Mouse (Mus musculus): Measurements from ENCODE around the gene D6Wsu163e. TPM values are rescaled to one million over a fixed set of nuclear protein-coding genes. Genes with fewer than 3 reads are reported as not detected.

D6Wsu163e gene
- polyA plus RNA-seq (2015; fragmentation: Nextera tagmentation; extraction: Ambion mirVana), result 12.3 and 13.7 TPM in 2 replicates

DNA sequence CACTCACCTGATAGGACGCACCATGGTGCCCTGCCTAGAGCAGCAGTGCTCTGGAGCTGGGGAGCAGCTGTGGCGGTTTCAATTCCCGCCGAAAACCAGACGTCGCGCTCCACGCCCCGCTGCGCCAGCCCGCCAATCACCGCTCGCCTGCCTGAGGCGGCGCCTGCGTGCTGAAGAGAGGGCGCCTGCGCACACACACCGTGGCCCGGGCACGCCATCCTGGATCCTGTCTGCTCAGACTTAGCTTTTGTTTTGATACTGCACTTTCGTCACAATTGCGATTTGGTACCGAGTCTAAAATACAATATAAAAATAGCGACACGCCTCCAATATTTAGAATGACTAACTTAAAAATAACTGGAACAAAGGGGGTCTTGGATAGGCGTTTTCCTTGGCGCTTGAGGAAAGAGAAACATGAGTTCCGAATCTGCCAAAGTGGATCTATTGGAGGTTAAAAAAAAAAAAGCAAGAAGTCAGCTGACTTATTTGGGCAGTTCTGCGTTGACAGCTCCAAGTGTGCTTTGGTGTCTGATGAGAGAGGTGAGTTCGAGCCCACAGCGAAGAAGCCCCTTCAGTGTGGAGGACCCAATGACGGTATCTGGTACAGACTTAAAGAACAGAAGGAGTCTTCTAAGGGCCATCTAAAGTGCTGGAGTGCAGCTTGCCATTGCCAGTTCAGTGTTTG lies at the start of gene D6Wsu163e, which contains the start of gene Rad51ap1:
Gene D6Wsu163e (plus strand): TSS at position 476 of the 685 bp plus-strand sequence.
Gene Rad51ap1 (minus strand): TSS at position 101 of the 685 bp plus-strand sequence.
- Histone ChIP-seq H3K27me3 (replicated peaks; ENCODE audit: insufficient read depth, low read length) (no peaks in the 10 kb centered on the region), H3K27ac (ENCODE audit: low read length) (peak within 1 kb of the TSS; percentile 27; the same call in 1 of the 2 replicates), H3K9ac (replicated peaks; ENCODE audit: low read depth) (peak within 1 kb of the TSS; percentile 51; the same call in 1 of the 2 replicates), H3K4me3 (ENCODE audit: low read depth, low read length) (peak within 1 kb of the TSS; percentile 47), H3K9me3 (ENCODE audit: low read length) (no peaks in the 10 kb centered on the region), H3K4me2 (replicated peaks; ENCODE audit: low read depth, low read length) (peak within 1 kb of the TSS; percentile 77), H3K36me3 (ENCODE audit: insufficient read depth, low read length) (0 out of 2 replicates have a peak, but pooled peaks cover 4% of the 10 kb centered on the region), H3K4me1 (ENCODE audit: insufficient read depth, low read depth, low read length) (peaks cover 10% of the 10 kb centered on the region)
- WGBS, result under 1% methylated on average over 32 of the region's 33 CpGs
- TF ChIP-seq EP300 (IDR thresholded peaks at IDR 0.05) (0 out of 2 replicates have a peak, but pooled peaks have one; percentile 48), CTCF (IDR thresholded peaks at IDR 0.05) (no peak)
- peak; percentile 98 for DNase-seq (ENCODE audit: low spot score)
- ATAC-seq, result peak; percentile 100

DNA sequence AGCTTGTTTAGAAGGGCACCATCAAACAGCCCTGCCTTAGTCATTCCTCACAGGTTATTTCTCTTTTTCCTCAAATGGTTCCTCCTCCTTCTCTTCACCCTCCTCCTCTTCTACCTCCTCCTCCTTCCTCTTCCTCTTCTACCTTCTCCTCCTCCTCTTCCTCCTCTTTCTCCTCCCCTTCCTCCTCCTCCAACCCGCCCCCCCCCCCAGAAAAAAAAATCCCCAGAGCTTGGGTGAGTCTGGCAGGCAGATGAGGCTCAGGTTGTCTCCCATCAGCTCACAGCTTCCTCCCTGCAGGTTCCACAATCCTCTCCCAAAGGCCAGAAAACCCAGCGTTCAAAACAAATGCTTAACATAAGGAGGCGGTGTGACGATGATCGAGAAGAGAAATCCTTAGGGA lies 32.4 kb upstream of the D6Wsu163e start:
- H3K4me2 ChIP-seq (replicated peaks; ENCODE audit: low read depth, low read length), result no peak overlapping the region
- H3K9ac ChIP-seq (replicated peaks; ENCODE audit: low read depth), result no peak overlapping the region
- no peaks in the 10 kb centered on the region for H3K4me1 ChIP-seq (ENCODE audit: insufficient read depth, low read depth, low read length)
- no peak overlapping the region for H3K27ac ChIP-seq (ENCODE audit: low read length)
- no peaks in the 10 kb centered on the region for H3K9me3 ChIP-seq (ENCODE audit: low read length)
- no peaks in the 10 kb centered on the region for H3K27me3 ChIP-seq (replicated peaks; ENCODE audit: insufficient read depth, low read length)
- DNase-seq (ENCODE audit: low spot score) (no peak), ATAC-seq (no peak)
- WGBS, result 72% methylated on average over 4 of the region's 5 CpGs
- no peak for TF ChIP-seq CTCF (IDR thresholded peaks at IDR 0.05)
- no peak for TF ChIP-seq EP300 (IDR thresholded peaks at IDR 0.05)
- H3K36me3 ChIP-seq (ENCODE audit: insufficient read depth, low read length), result no peaks in the 10 kb centered on the region
- H3K4me3 ChIP-seq (ENCODE audit: low read depth, low read length), result no peak overlapping the region

DNA sequence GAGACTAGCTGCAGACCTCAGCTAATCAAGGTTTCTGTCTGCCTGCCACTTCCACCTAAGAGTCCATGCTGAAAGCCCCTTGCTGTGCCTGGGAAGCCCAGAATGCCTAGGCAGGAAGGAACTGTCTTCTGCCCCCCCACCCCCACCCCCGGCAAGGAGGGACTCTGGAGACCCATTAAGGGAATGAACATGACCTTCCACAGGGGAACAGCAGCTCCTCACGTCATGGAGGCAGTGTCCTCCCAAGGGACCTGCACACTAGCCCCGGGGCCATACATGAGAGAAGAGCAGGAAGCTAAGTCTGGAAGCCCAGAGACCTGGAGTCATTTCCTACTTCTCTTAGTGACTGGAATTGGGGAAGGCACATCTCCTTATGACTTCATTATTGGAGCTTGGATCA lies 31.9 kb upstream of the D6Wsu163e start:
- H3K27ac ChIP-seq (ENCODE audit: low read length), result no peak overlapping the region
- H3K9me3 ChIP-seq (ENCODE audit: low read length), result no peaks in the 10 kb centered on the region
- H3K36me3 ChIP-seq (ENCODE audit: insufficient read depth, low read length), result no peaks in the 10 kb centered on the region
- no peak for ATAC-seq
- H3K27me3 ChIP-seq (replicated peaks; ENCODE audit: insufficient read depth, low read length), result no peaks in the 10 kb centered on the region
- no peak for DNase-seq (ENCODE audit: low spot score)
- no peak overlapping the region for H3K4me3 ChIP-seq (ENCODE audit: low read depth, low read length)
- 56% methylated on average over 3 of the region's 3 CpGs for WGBS
- H3K4me1 ChIP-seq (ENCODE audit: insufficient read depth, low read depth, low read length), result no peaks in the 10 kb centered on the region
- TF ChIP-seq EP300 (IDR thresholded peaks at IDR 0.05) (no peak), CTCF (IDR thresholded peaks at IDR 0.05) (no peak)
- no peak overlapping the region for H3K4me2 ChIP-seq (replicated peaks; ENCODE audit: low read depth, low read length)
- H3K9ac ChIP-seq (replicated peaks; ENCODE audit: low read depth), result no peak overlapping the region

DNA sequence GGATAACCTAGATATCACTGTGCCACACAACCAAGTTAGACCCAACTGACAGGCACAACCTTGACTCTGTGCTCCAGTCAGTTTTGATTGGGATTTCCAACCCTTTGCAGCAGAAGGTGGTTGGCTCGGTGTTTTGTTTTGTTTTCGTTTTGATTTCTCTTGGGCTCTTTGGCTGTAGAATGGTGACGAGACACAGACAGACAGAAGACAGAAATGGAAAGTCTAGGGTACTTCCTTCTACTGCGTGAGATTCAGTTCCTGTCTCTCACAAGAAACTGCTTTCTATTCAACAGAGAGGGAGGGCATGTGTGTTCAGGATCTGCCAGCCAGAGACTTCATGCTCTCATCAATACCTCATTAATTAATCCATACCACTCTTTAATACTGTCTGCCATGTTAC lies 29.0 kb upstream of the D6Wsu163e start:
- ATAC-seq (no peak), DNase-seq (ENCODE audit: low spot score) (no peak)
- Histone ChIP-seq H3K9me3 (ENCODE audit: low read length) (no peaks in the 10 kb centered on the region), H3K4me1 (ENCODE audit: insufficient read depth, low read depth, low read length) (no peaks in the 10 kb centered on the region), H3K4me2 (replicated peaks; ENCODE audit: low read depth, low read length) (no peak overlapping the region), H3K27ac (ENCODE audit: low read length) (no peak overlapping the region), H3K27me3 (replicated peaks; ENCODE audit: insufficient read depth, low read length) (no peaks in the 10 kb centered on the region), H3K36me3 (ENCODE audit: insufficient read depth, low read length) (no peaks in the 10 kb centered on the region), H3K9ac (replicated peaks; ENCODE audit: low read depth) (no peak overlapping the region), H3K4me3 (ENCODE audit: low read depth, low read length) (no peak overlapping the region)
- 64% methylated on average over 4 of the region's 4 CpGs for WGBS
- no peak for TF ChIP-seq EP300 (IDR thresholded peaks at IDR 0.05)
- TF ChIP-seq CTCF (IDR thresholded peaks at IDR 0.05), result no peak

DNA sequence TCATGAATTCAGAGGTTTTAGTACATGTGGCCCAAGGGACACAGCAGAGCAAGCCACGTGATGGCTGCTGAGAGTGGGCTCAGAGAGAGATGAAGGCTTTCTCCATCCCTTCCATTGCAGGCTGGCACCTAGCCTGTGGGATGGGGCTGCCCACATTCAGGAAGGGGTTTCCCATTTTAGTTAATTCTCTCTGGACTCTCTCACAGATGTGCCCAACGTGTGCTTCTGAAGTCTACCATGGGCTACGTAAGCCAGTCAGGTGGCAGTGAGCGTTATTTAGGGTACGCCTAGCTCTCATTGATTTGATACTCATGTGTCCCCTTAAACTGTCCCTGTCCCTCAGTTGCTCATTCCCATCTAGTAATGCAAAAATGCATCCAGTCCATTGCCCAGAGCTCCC lies 24.8 kb upstream of the D6Wsu163e start:
- H3K4me2 ChIP-seq (replicated peaks; ENCODE audit: low read depth, low read length), result no peak overlapping the region
- WGBS, result 82% methylated on average over 5 of the region's 5 CpGs
- H3K36me3 ChIP-seq (ENCODE audit: insufficient read depth, low read length), result no peaks in the 10 kb centered on the region
- H3K27me3 ChIP-seq (replicated peaks; ENCODE audit: insufficient read depth, low read length), result no peaks in the 10 kb centered on the region
- ATAC-seq (no peak), DNase-seq (ENCODE audit: low spot score) (no peak)
- TF ChIP-seq CTCF (IDR thresholded peaks at IDR 0.05) (no peak), EP300 (IDR thresholded peaks at IDR 0.05) (no peak)
- no peak overlapping the region for H3K4me3 ChIP-seq (ENCODE audit: low read depth, low read length)
- no peak overlapping the region for H3K9ac ChIP-seq (replicated peaks; ENCODE audit: low read depth)
- H3K9me3 ChIP-seq (ENCODE audit: low read length), result no peaks in the 10 kb centered on the region
- no peak overlapping the region for H3K27ac ChIP-seq (ENCODE audit: low read length)
- H3K4me1 ChIP-seq (ENCODE audit: insufficient read depth, low read depth, low read length), result no peaks in the 10 kb centered on the region

DNA sequence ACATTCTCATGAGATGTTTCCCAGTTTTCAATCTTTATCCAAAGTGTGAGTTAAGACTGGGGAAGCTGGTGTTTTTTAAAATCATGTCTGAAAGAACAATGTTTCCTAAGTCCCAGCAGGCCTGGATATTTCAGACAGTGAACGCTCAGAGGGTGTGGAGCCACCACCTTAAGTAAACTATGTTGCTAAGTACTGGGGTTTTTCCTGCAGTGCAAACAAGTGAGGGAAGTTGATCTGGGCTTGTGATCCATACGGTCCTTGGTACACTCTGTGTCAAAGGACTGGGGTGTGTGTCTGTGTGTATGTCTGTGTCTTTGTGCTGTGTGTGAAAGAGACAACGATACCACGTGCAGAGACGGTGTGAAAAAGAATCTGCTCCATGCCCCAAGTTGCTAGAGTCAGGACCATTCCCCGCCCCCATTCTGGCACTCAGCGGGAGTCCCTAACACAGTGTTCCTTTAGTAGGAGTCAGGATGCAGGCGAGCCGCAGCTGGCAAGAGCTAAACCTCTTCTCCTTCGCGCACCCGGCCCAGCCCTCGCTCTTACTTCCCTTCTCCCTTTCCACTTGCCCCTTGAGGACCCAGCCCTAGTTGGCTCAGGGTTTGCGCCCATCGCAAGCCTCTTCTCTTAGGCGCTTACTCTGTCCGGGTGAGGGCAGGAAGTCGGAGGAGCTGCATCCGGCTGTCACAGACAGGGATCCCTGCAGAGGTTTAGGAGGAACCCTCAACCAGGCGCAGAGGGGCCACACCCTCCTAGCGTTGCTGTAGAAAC lies 18.5 kb upstream of the D6Wsu163e start, which contains the start of gene Dyrk4:
Gene Dyrk4 (minus strand): TSS at position 729 of the 771 bp plus-strand sequence.
- TF ChIP-seq EP300 (IDR thresholded peaks at IDR 0.05) (no peak), CTCF (IDR thresholded peaks at IDR 0.05) (no peak)
- 10% methylated on average over 21 of the region's 21 CpGs for WGBS
- Histone ChIP-seq H3K27me3 (replicated peaks; ENCODE audit: insufficient read depth, low read length) (no peaks in the 10 kb centered on the region), H3K36me3 (ENCODE audit: insufficient read depth, low read length) (no peaks in the 10 kb centered on the region), H3K9me3 (ENCODE audit: low read length) (no peaks in the 10 kb centered on the region), H3K9ac (replicated peaks; ENCODE audit: low read depth) (no peak within 1 kb of the TSS), H3K4me3 (ENCODE audit: low read depth, low read length) (peak within 1 kb of the TSS; percentile 20; the same call in 1 of the 2 replicates), H3K4me2 (replicated peaks; ENCODE audit: low read depth, low read length) (peak within 1 kb of the TSS; percentile 50), H3K27ac (ENCODE audit: low read length) (peak within 1 kb of the TSS; percentile 2), H3K4me1 (ENCODE audit: insufficient read depth, low read depth, low read length) (no peaks in the 10 kb centered on the region)
- peak; percentile 86 for ATAC-seq
- DNase-seq (ENCODE audit: low spot score), result peak; percentile 71
